Mouse (Mus musculus): ENCODE measurements at regions not wholly inside any gene's neighbourhood (a gene's known extent, or its start where the extent isn't known, plus 50 kb on each side); places are given as distances from the start of the nearest gene placed in this dataset.
A peak's percentile ranks its signal among the peaks of the same experiment; 100 is the strongest.

GRCm38 (mm10) chr4:45730862-45731831 is 67.7 kb upstream of the Aldh1b1 start:
- TF ChIP-seq CTCF (IDR thresholded peaks at IDR 0.05; ENCODE audit: low read depth) (peak; percentile 78), EP300 (optimal IDR thresholded peaks at IDR 0.05) (no peak)

Data from stomach, postnatal 0 days (tissue).